Mouse (Mus musculus): ENCODE measurements around the gene Tbc1d14. TPM values are rescaled to one million over a fixed set of nuclear protein-coding genes. Genes with fewer than 3 reads are reported as not detected.

Gene Tbc1d14
- polyA plus RNA-seq, 1 experiment from 2014 or later, result 59.7 TPM

- 0 out of 2 replicates have a peak, but pooled peaks cover 4% of the 10 kb centered on the region for H3K4me1 ChIP-seq (replicated peaks)
- ATAC-seq, result no peak
- no peaks in the 10 kb centered on the region for H3K27me3 ChIP-seq
- H3K4me3 ChIP-seq (replicated peaks), result no peak overlapping the region
- no peaks in the 10 kb centered on the region for H3K9me3 ChIP-seq
- no peak overlapping the region for H3K4me2 ChIP-seq (replicated peaks)
- WGBS, result 57% methylated on average over 6 of the region's 6 CpGs
- no peak overlapping the region for H3K9ac ChIP-seq (replicated peaks)
- H3K36me3 ChIP-seq, result no peaks in the 10 kb centered on the region
- no peak overlapping the region for H3K27ac ChIP-seq
These were observed 43.8 kb downstream of the Tbc1d14 start for GRCm38 (mm10) chr5:36549243-36549642.

GRCm38 (mm10) chr5:36544765-36545164 lies 48.3 kb downstream of the Tbc1d14 start:
- Histone ChIP-seq H3K4me1 (replicated peaks) (0 out of 2 replicates have a peak, but pooled peaks cover 4% of the 10 kb centered on the region), H3K36me3 (no peaks in the 10 kb centered on the region), H3K27ac (no peak overlapping the region), H3K27me3 (no peaks in the 10 kb centered on the region), H3K4me2 (replicated peaks) (no peak overlapping the region), H3K9me3 (no peaks in the 10 kb centered on the region), H3K9ac (replicated peaks) (no peak overlapping the region), H3K4me3 (replicated peaks) (no peak overlapping the region)
- 83% methylated on average over 1 of the region's 1 CpGs for WGBS
- no peak for ATAC-seq

GRCm38 (mm10) chr5:36540928-36541327 lies 52.1 kb downstream of the Tbc1d14 start:
- H3K9me3 ChIP-seq, result no peaks in the 10 kb centered on the region
- H3K9ac ChIP-seq (replicated peaks), result no peak overlapping the region
- WGBS, result 88% methylated on average over 2 of the region's 2 CpGs
- no peaks in the 10 kb centered on the region for H3K36me3 ChIP-seq
- no peak overlapping the region for H3K27ac ChIP-seq
- no peaks in the 10 kb centered on the region for H3K4me1 ChIP-seq (replicated peaks)
- no peak overlapping the region for H3K4me2 ChIP-seq (replicated peaks)
- no peaks in the 10 kb centered on the region for H3K27me3 ChIP-seq
- H3K4me3 ChIP-seq (replicated peaks), result no peak overlapping the region
- ATAC-seq, result no peak

GRCm38 (mm10) chr5:36538576-36539187 lies 54.4 kb downstream of the Tbc1d14 start:
- Histone ChIP-seq H3K27ac (no peak overlapping the region), H3K27me3 (no peaks in the 10 kb centered on the region), H3K4me2 (replicated peaks) (no peak overlapping the region), H3K9me3 (no peaks in the 10 kb centered on the region), H3K4me3 (replicated peaks) (no peak overlapping the region), H3K4me1 (replicated peaks) (no peaks in the 10 kb centered on the region), H3K36me3 (no peaks in the 10 kb centered on the region), H3K9ac (replicated peaks) (no peak overlapping the region)
- no peak for ATAC-seq
- 48% methylated on average over 4 of the region's 4 CpGs for WGBS

GRCm38 (mm10) chr5:36536424-36536823 lies 56.7 kb downstream of the Tbc1d14 start:
- ATAC-seq, result no peak
- H3K4me1 ChIP-seq (replicated peaks), result no peaks in the 10 kb centered on the region
- WGBS, result 95% methylated on average over 3 of the region's 3 CpGs

GRCm38 (mm10) chr5:36535438-36536176 lies 57.5 kb downstream of the Tbc1d14 start:
- Histone ChIP-seq H3K4me3 (replicated peaks) (no peak overlapping the region), H3K9me3 (no peaks in the 10 kb centered on the region), H3K4me2 (replicated peaks) (no peak overlapping the region), H3K36me3 (no peaks in the 10 kb centered on the region), H3K9ac (replicated peaks) (no peak overlapping the region), H3K27me3 (no peaks in the 10 kb centered on the region), H3K27ac (no peak overlapping the region), H3K4me1 (replicated peaks) (peaks cover 4% of the 10 kb centered on the region; the same call in 1 of the 2 replicates)
- WGBS, result 86% methylated on average over 6 of the region's 6 CpGs
- ATAC-seq, result no peak

More at GRCm38 (mm10) chr5:36536424-36536823, 56.7 kb downstream of the Tbc1d14 start:
- Histone ChIP-seq H3K4me2 (replicated peaks) (no peak overlapping the region), H3K27ac (no peak overlapping the region), H3K9ac (replicated peaks) (no peak overlapping the region), H3K27me3 (no peaks in the 10 kb centered on the region), H3K36me3 (no peaks in the 10 kb centered on the region), H3K9me3 (no peaks in the 10 kb centered on the region), H3K4me3 (replicated peaks) (no peak overlapping the region)

- H3K27me3 ChIP-seq, result no peaks in the 10 kb centered on the region
- H3K4me2 ChIP-seq (replicated peaks), result no peak overlapping the region
- H3K4me1 ChIP-seq (replicated peaks), result peaks cover 8% of the 10 kb centered on the region
- H3K9me3 ChIP-seq, result no peaks in the 10 kb centered on the region
- H3K9ac ChIP-seq (replicated peaks), result no peak overlapping the region
- no peak overlapping the region for H3K27ac ChIP-seq
- 90% methylated on average over 6 of the region's 6 CpGs for WGBS
- no peak for ATAC-seq
- no peak overlapping the region for H3K4me3 ChIP-seq (replicated peaks)
- H3K36me3 ChIP-seq, result no peaks in the 10 kb centered on the region
These were observed 58.5 kb downstream of the Tbc1d14 start for GRCm38 (mm10) chr5:36534455-36535030.

- Histone ChIP-seq H3K4me3 (replicated peaks) (peak overlapping the region; percentile 79), H3K27me3 (no peaks in the 10 kb centered on the region), H3K9ac (replicated peaks) (peak overlapping the region; percentile 94), H3K27ac (peak overlapping the region; percentile 85), H3K9me3 (no peaks in the 10 kb centered on the region), H3K36me3 (peaks cover 8% of the 10 kb centered on the region; the same call in 1 of the 2 replicates), H3K4me1 (replicated peaks) (peaks cover 40% of the 10 kb centered on the region), H3K4me2 (replicated peaks) (peak overlapping the region; percentile 85)
- peak; percentile 98 for ATAC-seq
- under 1% methylated on average over 28 of the region's 28 CpGs for WGBS
These were observed 62.8 kb downstream of the Tbc1d14 start for GRCm38 (mm10) chr5:36530129-36530751.

- H3K4me2 ChIP-seq (replicated peaks), result peak overlapping the region; percentile 85
- H3K9ac ChIP-seq (replicated peaks), result peak overlapping the region; percentile 94
- no peak for ATAC-seq
- H3K4me3 ChIP-seq (replicated peaks), result peak overlapping the region; percentile 79
- peaks cover 8% of the 10 kb centered on the region; the same call in 1 of the 2 replicates for H3K36me3 ChIP-seq
- peaks cover 40% of the 10 kb centered on the region for H3K4me1 ChIP-seq (replicated peaks)
- H3K27me3 ChIP-seq, result no peaks in the 10 kb centered on the region
- no peaks in the 10 kb centered on the region for H3K9me3 ChIP-seq
- WGBS, result 13% methylated on average over 5 of the region's 5 CpGs
- H3K27ac ChIP-seq, result peak overlapping the region; percentile 85
These were observed 63.4 kb downstream of the Tbc1d14 start for GRCm38 (mm10) chr5:36529698-36530097.

- H3K4me3 ChIP-seq (replicated peaks), result no peak overlapping the region
- H3K27me3 ChIP-seq, result no peaks in the 10 kb centered on the region
- H3K9ac ChIP-seq (replicated peaks), result no peak overlapping the region
- no peak overlapping the region for H3K27ac ChIP-seq
- no peaks in the 10 kb centered on the region for H3K9me3 ChIP-seq
- H3K4me2 ChIP-seq (replicated peaks), result no peak overlapping the region
- no peak for ATAC-seq
- H3K4me1 ChIP-seq (replicated peaks), result peaks cover 40% of the 10 kb centered on the region
- H3K36me3 ChIP-seq, result peaks cover 29% of the 10 kb centered on the region
- WGBS, result 90% methylated on average over 2 of the region's 2 CpGs
These were observed 66.2 kb downstream of the Tbc1d14 start for GRCm38 (mm10) chr5:36526921-36527320.

- Histone ChIP-seq H3K4me1 (replicated peaks) (peaks cover 40% of the 10 kb centered on the region), H3K9ac (replicated peaks) (no peak overlapping the region), H3K4me3 (replicated peaks) (no peak overlapping the region), H3K36me3 (peaks cover 36% of the 10 kb centered on the region), H3K27ac (no peak overlapping the region), H3K9me3 (no peaks in the 10 kb centered on the region), H3K27me3 (no peaks in the 10 kb centered on the region), H3K4me2 (replicated peaks) (no peak overlapping the region)
- no peak for ATAC-seq
- WGBS, result 83% methylated on average over 5 of the region's 5 CpGs
These were observed 66.8 kb downstream of the Tbc1d14 start for GRCm38 (mm10) chr5:36526274-36526673.

GRCm38 (mm10) chr5:36525216-36525615 lies 67.9 kb downstream of the Tbc1d14 start:
- Histone ChIP-seq H3K27ac (no peak overlapping the region), H3K9me3 (no peaks in the 10 kb centered on the region), H3K4me2 (replicated peaks) (no peak overlapping the region), H3K36me3 (peaks cover 46% of the 10 kb centered on the region), H3K4me3 (replicated peaks) (no peak overlapping the region), H3K9ac (replicated peaks) (no peak overlapping the region), H3K27me3 (no peaks in the 10 kb centered on the region), H3K4me1 (replicated peaks) (peaks cover 35% of the 10 kb centered on the region)
- no peak for ATAC-seq
- 68% methylated on average over 2 of the region's 2 CpGs for WGBS
